Mouse (Mus musculus) mouse trophoblast stem cell (cell line): ENCODE results near the gene Gm20388.
"Not testable (repeated sequence)": the region's sequence is repeated elsewhere in the genome, so short reads cannot be mapped to it uniquely, and the experiment has no call there.

ENCODE experiments used
- in situ Hi-C, 2 experiments: fragments of 300-500 bp; cut with MseI, MboI; formaldehyde crosslinking; loops; 2 replicates in 1 of 2; 3 replicates in 1 of 2; pipeline ENCODE4 v1.15.1; 2025

Gm20388 gene

DNA sequence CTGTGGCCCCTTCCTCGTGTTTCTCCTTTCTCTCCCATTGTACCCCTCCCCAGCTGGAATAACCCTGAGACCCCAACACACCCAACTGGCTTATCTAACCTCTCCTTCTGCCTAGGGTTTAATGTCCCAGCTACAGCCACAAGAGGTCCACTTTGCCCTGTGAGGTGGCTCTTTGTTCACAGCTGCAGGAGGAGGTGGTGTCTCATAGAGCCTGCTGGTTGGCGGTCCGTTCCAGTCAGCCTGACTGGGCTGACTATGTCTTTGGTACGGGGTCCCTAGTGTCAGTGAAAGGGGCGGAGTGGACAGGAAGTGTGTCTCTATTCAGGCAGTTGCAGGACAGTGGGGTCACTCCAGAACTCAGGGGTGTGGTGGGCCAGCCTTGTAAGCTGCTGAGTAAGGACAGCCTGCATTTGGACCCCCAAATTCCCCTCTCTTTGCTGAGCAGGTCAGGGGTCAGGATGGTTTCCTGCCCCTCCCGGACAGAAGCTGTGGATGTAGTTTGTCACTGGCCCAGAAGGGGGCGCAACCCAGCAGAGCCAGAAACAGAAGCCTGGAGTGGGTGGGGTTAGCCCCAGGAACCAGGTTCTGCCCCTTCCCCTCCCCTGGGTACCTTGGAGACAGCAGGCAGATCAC lies 453.6 kb downstream of the Gm20388 start:
- in situ Hi-C loops: loop anchor here in 1 of 2 experiments (5.0 kb wide), 1 partner anchor 37 kb away; no protein-coding TSS in a partner anchor

- in situ Hi-C loops: no loop called here
Measured at GRCm38 (mm10) chr8:120366840-120367239, 456.2 kb downstream of the Gm20388 start.

GRCm38 (mm10) chr8:120368191-120368590 lies 457.6 kb downstream of the Gm20388 start:
- in situ Hi-C loops: not testable (repeated sequence)

GRCm38 (mm10) chr8:120368814-120369649 lies 458.4 kb downstream of the Gm20388 start:
- in situ Hi-C loops: no loop called here

GRCm38 (mm10) chr8:120369956-120370355 lies 459.3 kb downstream of the Gm20388 start:
- in situ Hi-C loops: loop anchor here in 1 of 2 experiments (5.0 kb wide), 1 partner anchor 43 kb away; no protein-coding TSS in a partner anchor

- in situ Hi-C loops: loop anchor here in 1 of 2 experiments (5.0 kb wide), 1 partner anchor 43 kb away; no protein-coding TSS in a partner anchor
Measured at GRCm38 (mm10) chr8:120370461-120370860, 459.8 kb downstream of the Gm20388 start.

DNA sequence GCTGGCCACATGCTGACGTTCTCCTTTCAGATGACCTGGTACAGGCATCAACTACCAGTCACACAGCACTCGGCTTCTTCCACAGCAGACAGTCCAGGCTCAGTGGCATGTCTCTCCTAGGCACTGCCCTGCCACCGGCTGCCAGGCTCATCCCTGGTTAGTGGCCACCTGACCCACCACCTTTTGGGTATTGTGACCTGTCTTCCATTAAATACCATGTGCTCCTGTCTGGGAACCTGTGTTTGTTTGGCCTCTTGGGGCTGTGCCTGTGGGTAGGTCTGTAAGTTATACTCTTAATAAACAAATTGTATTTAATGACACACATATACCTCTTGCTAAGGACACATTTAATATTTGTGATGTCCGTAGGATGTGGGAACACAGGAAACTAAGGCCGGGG lies 460.5 kb downstream of the Gm20388 start:
- in situ Hi-C loops: loop anchor here in 1 of 2 experiments (5.0 kb wide), 1 partner anchor 44 kb away; no protein-coding TSS in a partner anchor

GRCm38 (mm10) chr8:120371725-120372457 lies 461.2 kb downstream of the Gm20388 start:
- in situ Hi-C loops: loop anchor here in 1 of 2 experiments (5.0 kb wide), 1 partner anchor 45 kb away; no protein-coding TSS in a partner anchor

GRCm38 (mm10) chr8:120372684-120373083 lies 462.0 kb downstream of the Gm20388 start:
- in situ Hi-C loops: loop anchor here in 1 of 2 experiments (5.0 kb wide), 1 partner anchor 45 kb away; no protein-coding TSS in a partner anchor

DNA sequence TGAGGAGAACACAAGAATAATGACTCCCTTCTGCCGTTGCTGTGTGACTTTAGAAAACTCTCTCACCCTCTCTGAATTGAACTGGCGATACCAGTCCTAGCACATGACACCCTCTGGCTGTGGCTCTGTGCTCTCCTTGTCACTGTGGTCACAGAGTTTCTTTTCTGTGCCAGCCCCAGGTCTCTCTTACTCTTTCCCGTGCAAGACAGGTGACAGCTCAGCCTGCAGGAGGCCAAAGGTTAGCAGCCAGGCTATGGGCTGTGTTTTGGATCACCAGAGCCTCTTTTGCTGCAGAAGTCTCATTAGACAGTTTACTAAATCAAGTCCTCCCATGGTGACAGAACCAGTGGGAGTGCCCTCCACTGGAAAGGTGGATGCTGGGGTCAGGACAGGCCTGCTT lies 463.0 kb downstream of the Gm20388 start:
- in situ Hi-C loops: loop anchor here in 1 of 2 experiments (5.0 kb wide), 1 partner anchor 46 kb away; no protein-coding TSS in a partner anchor

DNA sequence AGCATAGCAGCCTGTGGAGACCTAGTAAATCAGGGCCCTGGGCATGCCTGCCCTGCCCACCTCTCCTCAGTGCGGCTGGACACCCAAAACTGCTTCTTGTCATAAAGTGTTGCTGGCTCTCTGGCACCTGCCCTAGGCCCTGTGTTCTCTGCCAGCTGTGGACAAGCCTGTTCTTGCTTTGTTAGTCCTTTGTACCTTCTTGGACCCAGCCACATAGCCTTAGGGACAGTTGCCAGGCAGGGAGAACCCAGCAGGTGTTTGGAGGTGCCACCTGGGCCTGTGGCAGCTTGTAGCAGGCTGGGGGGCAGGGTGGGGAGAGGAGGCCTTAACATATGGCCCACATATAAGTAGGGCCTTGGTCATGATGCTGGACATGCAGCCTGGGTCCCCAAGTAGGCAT lies 463.4 kb downstream of the Gm20388 start:
- in situ Hi-C loops: loop anchor here in 1 of 2 experiments (5.0 kb wide), 1 partner anchor 47 kb away; no protein-coding TSS in a partner anchor

DNA sequence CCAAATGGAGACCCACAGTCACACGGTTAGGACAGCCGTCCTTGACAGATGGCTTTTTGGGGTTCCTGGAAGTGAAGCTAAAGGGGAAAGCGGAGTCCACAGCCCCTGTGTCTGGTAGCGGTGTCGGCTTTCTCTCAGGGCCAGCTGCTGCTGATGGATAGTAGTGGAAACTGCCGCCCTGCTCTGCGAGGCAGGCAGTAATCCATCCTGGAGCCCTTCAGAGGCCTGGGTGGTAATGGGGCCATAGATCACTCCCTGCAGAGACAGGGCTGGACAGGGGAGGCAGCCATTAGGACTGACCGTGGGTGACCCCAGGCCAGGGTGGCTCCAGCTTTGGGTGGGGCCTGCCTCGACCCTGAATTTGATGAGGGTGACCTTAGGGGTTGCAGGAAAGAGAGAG lies 463.9 kb downstream of the Gm20388 start:
- in situ Hi-C loops: loop anchor here in 1 of 2 experiments (5.0 kb wide), 1 partner anchor 47 kb away; no protein-coding TSS in a partner anchor

DNA sequence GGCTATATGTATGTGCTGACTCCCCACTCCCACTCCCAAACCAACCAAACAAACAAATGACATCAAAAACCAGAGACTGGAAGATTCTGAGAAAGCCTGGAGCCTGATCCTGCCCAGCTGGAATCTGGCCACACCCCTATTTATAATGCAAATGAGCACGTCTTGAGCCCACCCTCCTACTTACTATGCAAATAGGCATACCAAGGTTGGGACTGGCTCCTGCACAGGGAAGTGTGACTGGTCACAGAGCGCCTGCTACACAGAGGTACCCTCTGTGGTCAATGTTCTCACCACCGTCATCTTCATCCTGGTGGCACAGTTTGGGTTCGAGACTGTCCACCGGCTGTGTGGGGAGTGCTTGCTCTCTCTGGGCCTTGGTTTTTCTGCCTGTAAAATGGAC lies 464.5 kb downstream of the Gm20388 start:
- in situ Hi-C loops: no loop called here

- in situ Hi-C loops: no loop called here
Measured at GRCm38 (mm10) chr8:120376215-120376614, 465.6 kb downstream of the Gm20388 start.

- in situ Hi-C loops: no loop called here
Measured at GRCm38 (mm10) chr8:120376847-120377802, 466.5 kb downstream of the Gm20388 start.

DNA sequence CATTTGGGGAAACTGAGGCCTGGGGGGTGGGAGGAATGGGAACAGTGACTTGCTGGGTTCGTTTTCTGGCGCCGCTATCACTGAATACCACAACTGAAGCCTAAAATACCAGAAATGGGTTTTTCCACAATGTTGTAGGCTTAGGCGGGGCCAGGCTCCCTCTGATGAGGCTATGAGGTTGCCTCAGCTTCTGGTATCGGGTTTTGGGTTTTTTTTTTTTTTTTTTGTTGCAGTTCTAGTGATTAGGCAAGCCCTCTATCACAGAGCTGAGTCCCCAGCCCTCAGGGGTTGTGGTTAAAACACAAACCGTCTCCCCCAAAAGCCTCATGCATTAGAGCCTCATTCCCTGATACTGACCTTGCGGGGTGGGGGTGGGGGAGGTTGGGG lies 467.2 kb downstream of the Gm20388 start:
- in situ Hi-C loops: no loop called here

DNA sequence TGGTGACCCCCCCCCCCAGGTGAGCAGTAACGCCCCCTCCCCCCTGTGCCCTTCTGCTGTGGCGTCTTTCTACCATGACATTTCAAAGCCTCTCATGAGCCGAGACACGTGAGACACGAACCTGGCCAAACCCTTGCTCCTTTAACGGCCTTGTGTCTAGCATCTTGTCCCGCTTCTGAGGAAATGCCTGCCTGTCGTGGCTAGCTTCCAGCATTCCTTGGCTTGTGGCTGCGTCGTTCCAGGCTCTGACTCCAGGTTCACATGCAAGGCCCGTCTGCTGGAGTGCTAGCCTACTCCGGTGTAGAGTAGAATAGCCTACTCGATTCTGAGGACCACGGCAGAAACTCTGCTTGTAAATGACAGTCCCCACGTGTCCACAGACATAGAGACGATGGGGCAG lies 467.7 kb downstream of the Gm20388 start:
- in situ Hi-C loops: no loop called here

DNA sequence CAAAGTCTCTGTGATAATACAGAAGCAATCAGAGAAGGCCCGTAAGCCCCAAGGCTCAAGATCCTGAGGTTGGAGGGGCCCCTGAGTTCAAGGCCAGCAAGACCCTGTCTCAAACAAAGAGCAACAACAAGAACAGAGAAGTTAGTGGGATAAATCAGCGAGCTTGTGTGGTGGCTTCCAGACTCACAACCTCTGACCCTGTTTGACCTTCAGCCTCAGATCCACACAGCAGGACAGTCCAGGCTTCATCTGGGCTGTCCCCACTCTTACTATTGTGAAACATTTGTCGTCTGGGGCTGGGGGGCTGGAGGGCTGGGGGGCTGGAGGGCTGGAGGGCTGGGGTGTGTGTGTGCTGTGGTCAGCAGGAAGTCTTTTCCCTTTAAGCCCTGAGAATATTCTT lies 468.4 kb downstream of the Gm20388 start:
- in situ Hi-C loops: no loop called here

- in situ Hi-C loops: no loop called here
Measured at GRCm38 (mm10) chr8:120381865-120382264, 471.2 kb downstream of the Gm20388 start.

DNA sequence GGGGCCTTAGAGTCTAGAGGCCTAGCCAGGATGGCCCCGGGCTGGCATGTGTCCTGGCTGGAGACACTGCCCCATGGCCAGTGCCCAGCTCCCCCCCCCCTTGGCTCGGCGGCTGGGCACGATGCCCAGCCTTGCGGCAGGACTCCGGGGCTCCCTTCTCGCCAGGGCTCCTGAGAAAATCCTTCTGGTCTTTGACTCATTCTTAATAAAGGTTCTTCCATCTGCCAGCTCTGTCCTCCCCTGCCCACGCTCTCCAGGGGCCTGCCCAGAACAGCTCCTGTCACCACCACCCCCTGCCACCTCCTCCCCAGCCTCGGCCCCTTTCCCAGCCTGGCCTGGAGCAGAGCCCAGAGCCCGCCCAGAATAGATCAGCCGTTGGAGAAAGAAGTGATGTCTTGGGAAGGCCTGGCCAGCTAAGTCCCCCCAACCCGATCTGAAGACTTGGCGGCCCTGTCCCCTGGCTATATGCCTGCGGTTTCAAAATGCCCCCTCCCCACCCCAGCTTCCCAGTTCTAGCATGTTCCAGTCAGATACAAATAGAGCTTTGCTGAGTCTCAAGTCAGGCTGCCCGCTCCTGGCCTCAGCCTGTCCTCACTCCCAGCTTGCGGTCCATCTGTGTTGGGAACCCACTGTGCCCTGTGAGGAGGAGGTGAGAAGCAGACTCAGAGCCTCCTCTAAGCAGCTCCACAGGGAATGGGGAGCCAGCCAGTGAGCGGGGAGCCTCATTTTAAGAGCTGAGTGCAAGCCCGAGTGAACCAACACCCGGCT lies 472.0 kb downstream of the Gm20388 start:
- in situ Hi-C loops: no loop called here
